Mouse (Mus musculus) cortical plate, adult 2 months (tissue): ENCODE results near the gene Olfr1080. TPM values are rescaled to one million over a fixed set of nuclear protein-coding genes. Genes with fewer than 3 reads are reported as not detected.
"Not testable (repeated sequence)": the region's sequence is repeated elsewhere in the genome, so short reads cannot be mapped to it uniquely, and the experiment has no call there.

Experiments used
- H3K27ac ChIP-seq: fragments of 200-500 bp; 2 replicates; pipeline ENCODE4 v1.5.1; 2012; ENCODE audit warnings: low read length, control low read depth, inconsistent platforms; ENCODE audit not compliant: insufficient read depth
- H3K4me1 ChIP-seq: fragments of 200-500 bp; 2 replicates; pipeline ENCODE4 v1.6.1; 2011; ENCODE audit warnings: low read length; ENCODE audit not compliant: control insufficient read depth, insufficient read depth
- H3K4me3 ChIP-seq: fragments of 200-500 bp; 2 replicates; pipeline ENCODE4 v1.5.1; 2011; ENCODE audit warnings: mild to moderate bottlenecking, low read length, control low read depth; ENCODE audit not compliant: insufficient read depth
- CTCF ChIP-seq: fragments of 200-500 bp; IDR thresholded peaks from 2 replicates; pipeline ENCODE4 v1.5.1; 2011; ENCODE audit warnings: mild to moderate bottlenecking, control low read depth, low read length; ENCODE audit not compliant: insufficient read depth; ENCODE audit errors: extremely low read depth
- POLR2A ChIP-seq: fragments of 200-500 bp; IDR thresholded peaks from 2 replicates; pipeline ENCODE4 v1.6.1; 2011; ENCODE audit warnings: mild to moderate bottlenecking, low read length, control low read depth; ENCODE audit not compliant: insufficient read depth; ENCODE audit errors: extremely low read depth
- polyA plus RNA-seq: library from polyadenylated mRNA; depleted of rRNA; stranded (reverse); fragments of >200 nt; gene quantifications from 2 replicates; pipeline ENCODE4 v1.2.3, GENCODE M21; 2012; rRNA removed

Gene Olfr1080
- polyA plus RNA-seq: not detected in 2 replicates

DNA sequence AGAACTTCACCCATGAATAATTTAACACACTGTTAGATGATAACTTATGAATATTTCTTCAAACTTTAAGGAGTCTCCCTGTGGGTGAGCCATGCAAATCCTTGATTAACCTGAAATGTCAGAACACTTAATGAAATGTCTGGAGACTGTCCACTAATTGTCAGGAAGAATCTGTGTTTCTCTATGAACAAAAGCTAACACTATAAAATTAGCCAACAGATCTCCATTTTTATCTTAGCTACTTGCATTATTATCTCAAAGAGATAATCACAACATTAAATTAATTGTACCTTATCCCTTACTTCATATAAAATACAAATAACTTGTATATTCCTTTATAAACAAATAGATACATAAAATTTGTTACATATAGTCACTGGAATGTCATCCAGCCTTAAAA lies at the start of gene Olfr1080:
TSS of gene Olfr1080 (minus strand) at position 101 of the 400 bp plus-strand sequence.
- not testable (repeated sequence) for H3K27ac ChIP-seq, H3K4me3 ChIP-seq, H3K4me1 ChIP-seq

DNA sequence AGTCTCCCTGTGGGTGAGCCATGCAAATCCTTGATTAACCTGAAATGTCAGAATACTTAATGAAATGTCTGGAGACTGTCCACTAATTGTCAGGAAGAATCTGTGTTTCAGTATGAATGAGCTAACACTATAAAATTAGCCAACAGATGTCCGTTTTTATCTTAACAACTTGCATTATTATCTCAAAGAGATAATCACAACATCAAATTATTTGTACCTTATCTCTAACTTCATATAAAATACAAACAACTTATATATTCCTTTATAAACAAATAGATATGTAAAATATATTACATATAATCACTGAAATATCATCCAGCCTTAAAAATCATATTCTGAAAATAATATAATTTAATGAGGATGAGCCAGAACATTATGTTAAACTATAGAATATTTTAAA lies 40.8 kb upstream of the Olfr1080 start, which contains the start of gene Olfr1082:
TSS of gene Olfr1082 (minus strand) at position 101 of the 400 bp plus-strand sequence.
- H3K4me3 ChIP-seq, H3K4me1 ChIP-seq, H3K27ac ChIP-seq: not testable (repeated sequence)

DNA sequence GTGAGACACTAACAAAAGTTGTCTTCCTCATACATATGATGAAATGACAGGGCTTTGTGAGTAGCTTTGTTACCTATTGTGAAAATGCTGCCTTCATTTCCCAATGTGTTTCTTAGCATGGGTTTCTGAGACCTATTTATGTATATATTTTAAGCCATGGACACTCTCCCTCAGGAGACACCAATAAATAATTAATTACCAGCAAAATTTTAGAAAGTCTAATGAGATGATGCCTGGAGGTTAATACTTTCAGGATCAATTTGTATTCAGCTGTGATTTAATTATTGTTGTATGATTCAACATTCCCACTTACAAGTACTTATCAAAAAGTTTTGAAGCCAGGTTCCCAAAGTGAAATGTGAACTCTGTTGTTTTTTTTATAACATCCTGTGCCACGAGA lies 15.7 kb downstream of the Olfr1080 start, which contains the start of gene Olfr1079:
TSS of gene Olfr1079 (minus strand) at position 101 of the 400 bp plus-strand sequence.
- no peaks in the 10 kb centered on the region for H3K4me1 ChIP-seq
- TF ChIP-seq POLR2A (no peak), CTCF (no peak)
- H3K4me3 ChIP-seq: no peak within 1 kb of the TSS
- no peak within 1 kb of the TSS for H3K27ac ChIP-seq

DNA sequence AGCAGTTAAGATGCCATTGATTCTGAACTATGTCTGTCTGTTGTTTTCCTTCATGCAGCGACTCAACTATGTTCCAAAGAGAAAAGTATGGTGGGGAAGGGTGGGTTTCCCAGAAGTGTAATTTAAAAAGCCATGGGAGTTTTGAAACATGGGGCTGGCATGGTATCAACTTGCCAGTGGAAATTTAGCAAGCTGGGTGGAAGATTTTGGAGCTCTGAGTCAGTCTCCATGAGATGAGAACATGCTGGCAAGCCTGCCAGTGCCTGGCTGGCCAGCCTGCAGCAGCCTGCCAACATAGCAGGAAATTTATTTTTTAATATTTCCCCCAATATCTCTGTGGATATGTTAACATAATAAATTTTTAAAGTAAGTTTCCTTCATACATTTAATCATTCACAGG lies 27.0 kb downstream of the Olfr1080 start:
- Histone ChIP-seq H3K4me1 (no peaks in the 10 kb centered on the region), H3K27ac (no peak overlapping the region), H3K4me3 (no peak overlapping the region)
- no peak for TF ChIP-seq CTCF
- no peak for TF ChIP-seq POLR2A

DNA sequence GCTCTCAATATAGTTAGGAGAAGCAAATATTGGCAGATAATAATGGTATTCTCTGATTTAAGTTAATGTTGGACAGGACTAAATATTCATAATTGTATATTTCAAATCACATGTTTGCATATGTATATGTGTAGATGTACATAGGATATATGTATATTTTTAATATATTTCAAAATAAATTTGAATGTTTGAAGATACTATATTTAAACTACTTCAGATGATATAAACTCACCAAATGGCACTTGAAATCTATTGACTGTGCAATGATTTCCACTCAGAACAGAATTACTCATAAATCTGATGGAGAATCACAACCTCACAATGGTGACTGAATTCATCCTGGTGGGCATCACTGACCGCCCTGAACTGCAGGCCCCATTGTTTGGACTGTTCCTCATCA lies 49.9 kb downstream of the Olfr1080 start, which contains the start of gene Olfr1076:
TSS of gene Olfr1076 (plus strand) at position 301 of the 400 bp plus-strand sequence.
- Histone ChIP-seq H3K4me3 (no peak within 1 kb of the TSS), H3K27ac (no peak within 1 kb of the TSS), H3K4me1 (no peaks in the 10 kb centered on the region)
- no peak for TF ChIP-seq POLR2A
- no peak for TF ChIP-seq CTCF

Other genes with a start within 250 kb of the Olfr1080 start
- gene Olfr1053, start 243.0 kb downstream of the Olfr1080 start, polyA plus RNA-seq: not detected in 2 replicates
- not detected in 2 replicates for gene Olfr1054, start 222.8 kb downstream of the Olfr1080 start, polyA plus RNA-seq
- not detected in 2 replicates for gene Olfr1055, start 208.0 kb downstream of the Olfr1080 start, polyA plus RNA-seq
- not detected in 2 replicates for gene Olfr1056, start 195.8 kb downstream of the Olfr1080 start, polyA plus RNA-seq
- not detected in 2 replicates for gene Olfr1057, start 179.8 kb downstream of the Olfr1080 start, polyA plus RNA-seq
- gene Olfr1058, start 169.7 kb downstream of the Olfr1080 start, polyA plus RNA-seq: not detected in 2 replicates
- not detected in 2 replicates for gene Olfr1061, start 144.2 kb downstream of the Olfr1080 start, polyA plus RNA-seq
- not detected in 2 replicates for gene Olfr1062, start 131.5 kb downstream of the Olfr1080 start, polyA plus RNA-seq
- gene Olfr1065, start 107.6 kb downstream of the Olfr1080 start, polyA plus RNA-seq: not detected in 2 replicates
- not detected in 2 replicates for gene Olfr1066, start 102.0 kb downstream of the Olfr1080 start, polyA plus RNA-seq
- gene Olfr228, start 70.8 kb downstream of the Olfr1080 start, polyA plus RNA-seq: not detected in 2 replicates
- gene Olfr1076, start 49.8 kb downstream of the Olfr1080 start, polyA plus RNA-seq: not detected in 2 replicates
- gene Olfr1079, start 15.8 kb downstream of the Olfr1080 start, polyA plus RNA-seq: not detected in 2 replicates
- not detected in 2 replicates for gene Olfr1082, start 40.7 kb upstream of the Olfr1080 start, polyA plus RNA-seq
- gene Olfr1084, start 81.5 kb upstream of the Olfr1080 start, polyA plus RNA-seq: not detected in 2 replicates
- not detected in 2 replicates for gene Olfr1085, start 103.8 kb upstream of the Olfr1080 start, polyA plus RNA-seq
- gene Olfr1086, start 121.9 kb upstream of the Olfr1080 start, polyA plus RNA-seq: not detected in 2 replicates
- not detected in 2 replicates for gene Olfr1087, start 140.2 kb upstream of the Olfr1080 start, polyA plus RNA-seq
- not detected in 2 replicates for gene Olfr1089, start 175.5 kb upstream of the Olfr1080 start, polyA plus RNA-seq
- not detected in 2 replicates for gene Olfr1090, start 200.8 kb upstream of the Olfr1080 start, polyA plus RNA-seq
- gene Olfr1093, start 224.2 kb upstream of the Olfr1080 start, polyA plus RNA-seq: not detected in 2 replicates